Mouse (Mus musculus) common myeloid progenitor, adult 5-6 weeks (primary cell): Measurements from ENCODE around the gene Pex14. TPM values are rescaled to one million over a fixed set of nuclear protein-coding genes. Genes with fewer than 3 reads are reported as not detected.

Source experiments
- ATAC-seq: replicated peaks from 2 replicates; pipeline ENCODE4 v1.8.0; 2016; ENCODE audit warnings: low read depth, mild to moderate bottlenecking, moderate TSS enrichment, inconsistent platforms; ENCODE audit not compliant: poor library complexity, severe bottlenecking
- total RNA-seq: library from RNA; stranded (forward); fragments of 200-1000, 187-1606 nt; gene quantifications from 2 replicates; pipeline ENCODE4 v1.2.3, GENCODE M21; 2017

The Pex14 gene
- total RNA-seq, 1 experiment from 2014 or later, result 12.1 TPM

GRCm38 (mm10) chr4:149060621-149061431, 38.9 kb downstream of the Pex14 start:
- no peak for ATAC-seq

GRCm38 (mm10) chr4:149059713-149060112, 40.0 kb downstream of the Pex14 start:
- no peak for ATAC-seq

GRCm38 (mm10) chr4:149058298-149058697, 41.4 kb downstream of the Pex14 start:
- no peak for ATAC-seq

- no peak for ATAC-seq
Measured at GRCm38 (mm10) chr4:149057470-149057869, 42.2 kb downstream of the Pex14 start.

- ATAC-seq, result no peak
Measured at GRCm38 (mm10) chr4:149056957-149057356, 42.7 kb downstream of the Pex14 start.

- ATAC-seq, result no peak
Measured at GRCm38 (mm10) chr4:149055847-149056246, 43.8 kb downstream of the Pex14 start.

- ATAC-seq, result 0 out of 2 replicates have a peak, but pooled peaks have one; percentile 17
Measured at GRCm38 (mm10) chr4:149049351-149050159, 50.1 kb downstream of the Pex14 start.

- peak; percentile 67 for ATAC-seq
Measured at GRCm38 (mm10) chr4:149048625-149049228, 50.9 kb downstream of the Pex14 start.

- ATAC-seq, result peak; percentile 78
Measured at GRCm38 (mm10) chr4:149047360-149047759, 52.3 kb downstream of the Pex14 start.

GRCm38 (mm10) chr4:149045885-149046284, 53.8 kb downstream of the Pex14 start:
- no peak for ATAC-seq

- no peak for ATAC-seq
Measured at GRCm38 (mm10) chr4:149040289-149040688, 59.4 kb downstream of the Pex14 start.

- ATAC-seq, result no peak
Measured at GRCm38 (mm10) chr4:149037706-149038105, 62.0 kb downstream of the Pex14 start.

GRCm38 (mm10) chr4:149036592-149036991, 63.1 kb downstream of the Pex14 start:
- no peak for ATAC-seq

- ATAC-seq, result peak; percentile 62; the same call in 1 of the 2 replicates
Measured at GRCm38 (mm10) chr4:149031507-149031906, 68.2 kb downstream of the Pex14 start.

GRCm38 (mm10) chr4:149027571-149027970, 72.1 kb downstream of the Pex14 start:
- ATAC-seq, result no peak

- no peak for ATAC-seq
Measured at GRCm38 (mm10) chr4:149025242-149025641, 74.4 kb downstream of the Pex14 start.

- no peak for ATAC-seq
Measured at GRCm38 (mm10) chr4:149021021-149021420, 78.7 kb downstream of the Pex14 start.

GRCm38 (mm10) chr4:149019456-149019855, 80.2 kb downstream of the Pex14 start:
- no peak for ATAC-seq

- no peak for ATAC-seq
Measured at GRCm38 (mm10) chr4:149006756-149007155, 92.9 kb downstream of the Pex14 start.

- ATAC-seq, result no peak
Measured at GRCm38 (mm10) chr4:149006107-149006506, 93.6 kb downstream of the Pex14 start.
